ENCODE assay signal across 17 mouse cellular contexts in the genomic region with DNA sequence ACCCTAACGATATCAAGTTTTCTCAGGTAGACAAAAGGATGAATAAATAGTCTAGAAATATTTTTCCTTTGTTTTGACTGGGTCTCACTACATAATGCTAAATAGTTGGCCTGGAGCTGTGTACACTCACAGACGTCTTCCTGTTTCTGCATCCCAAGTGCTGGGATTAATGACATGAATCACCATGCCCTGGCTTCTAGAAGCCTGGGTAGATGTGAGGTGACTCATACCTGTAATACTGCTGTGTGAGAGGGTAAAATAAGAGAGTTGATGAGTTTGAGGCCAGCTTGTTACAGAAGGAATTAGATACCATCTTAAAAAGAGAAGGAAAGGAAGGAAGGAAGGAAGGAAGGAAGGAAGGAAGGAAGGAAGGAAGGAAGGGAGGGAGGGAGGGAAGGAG.
"Had no signal": no experiment of that assay in that cellular context is flagged by ENCODE, and none has a peak within 500 bp of the region (broad histone marks: within the 10 kb centered on the region; RNA-seq: fewer than 3 reads in every experiment).

No protein-coding gene starts in this region.

- H3K9me3 ChIP-seq: lung, embryonic 15.5 days; midbrain, embryonic 13.5 days; midbrain, embryonic 15.5 days; neural tube, embryonic 12.5 days; stomach, embryonic 15.5 days had no signal

- H3K36me3 ChIP-seq: lung, embryonic 15.5 days; midbrain, embryonic 13.5 days; midbrain, embryonic 15.5 days; neural tube, embryonic 12.5 days; stomach, embryonic 15.5 days had no signal

- H3K4me2 ChIP-seq: lung, embryonic 15.5 days; midbrain, embryonic 11.5 days; midbrain, embryonic 13.5 days; midbrain, embryonic 15.5 days; neural tube, embryonic 12.5 days; stomach, embryonic 15.5 days had no signal

- H3K4me3 ChIP-seq: lung, embryonic 15.5 days; megakaryocyte, embryonic 14.5 days; midbrain, embryonic 13.5 days; midbrain, embryonic 15.5 days; neural tube, embryonic 12.5 days; stomach, embryonic 15.5 days had no signal

- H3K27me3 ChIP-seq: lung, embryonic 15.5 days; megakaryocyte, embryonic 14.5 days; midbrain, embryonic 13.5 days; midbrain, embryonic 15.5 days; neural tube, embryonic 12.5 days; stomach, embryonic 15.5 days had no signal

- H3K27ac ChIP-seq: lung, embryonic 15.5 days; macrophage; midbrain, embryonic 13.5 days; midbrain, embryonic 15.5 days; neural tube, embryonic 12.5 days; stomach, embryonic 15.5 days; stomach, postnatal 0 days had no signal

- ATAC-seq: lung, postnatal 0 days; midbrain, embryonic 13.5 days; midbrain, embryonic 15.5 days had no signal

- H3K4me1 ChIP-seq: lung, embryonic 15.5 days; megakaryocyte, embryonic 14.5 days; midbrain, embryonic 13.5 days; midbrain, embryonic 15.5 days; neural tube, embryonic 12.5 days; stomach, embryonic 15.5 days had no signal

- H3K9ac ChIP-seq: lung, embryonic 15.5 days; midbrain, embryonic 13.5 days; midbrain, embryonic 15.5 days; neural tube, embryonic 12.5 days; stomach, embryonic 15.5 days had no signal

- DNase-seq: lung, adult 2 months; lung, postnatal 14 days; lung, postnatal 36 days; right cerebral cortex, postnatal 14 days; thymus, adult 2 months; thymus, postnatal 25 days; thymus, postnatal 4 days had no signal
